Mouse (Mus musculus) liver, embryonic 11.5 days (tissue): Measurements from ENCODE around the gene Pnldc1. TPM values are rescaled to one million over a fixed set of nuclear protein-coding genes. Genes with fewer than 3 reads are reported as not detected.

Experiments
- ATAC-seq: fragments of 200-750 bp; cut with Nextera tagmentation; replicated peaks from 2 replicates; pipeline ENCODE4 v1.8.0; 2017; ENCODE audit warnings: moderate number of reproducible peaks, mild to moderate bottlenecking, moderate TSS enrichment, moderate library complexity; ENCODE audit not compliant: low FRiP score
- DNase-seq: peaks from one replicate; pipeline ENCODE4 v3.0.0-alpha.2; 2017; ENCODE audit warnings: low spot score
- H3K27ac ChIP-seq: fragments of 300-500 bp; sonication (generic); 2 replicates; pipeline ENCODE4 v1.5.1; 2014; ENCODE audit warnings: mild to moderate bottlenecking, low read depth, low read length, control low read depth
- H3K27me3 ChIP-seq: fragments of 300-500 bp; sonication (generic); replicated peaks from 2 replicates; pipeline ENCODE4 v1.6.1; 2014; ENCODE audit warnings: low read length, mixed read lengths; ENCODE audit not compliant: control insufficient read depth, insufficient read depth
- H3K36me3 ChIP-seq: fragments of 300-500 bp; sonication (generic); 2 replicates; pipeline ENCODE4 v1.6.1; 2014; ENCODE audit warnings: mild to moderate bottlenecking, low read length, moderate library complexity, mixed read lengths; ENCODE audit not compliant: control insufficient read depth, insufficient read depth
- H3K4me1 ChIP-seq: fragments of 300-500 bp; sonication (generic); replicated peaks from 2 replicates; pipeline ENCODE4 v1.6.1; 2014; ENCODE audit warnings: low read length, mixed read lengths; ENCODE audit not compliant: control insufficient read depth, insufficient read depth
- H3K4me2 ChIP-seq: fragments of 300-500 bp; sonication (generic); 2 replicates; pipeline ENCODE4 v1.6.1; 2014; ENCODE audit warnings: mild to moderate bottlenecking, control low read depth, moderate library complexity
- H3K4me3 ChIP-seq: fragments of 300-500 bp; sonication (generic); 2 replicates; pipeline ENCODE4 v1.5.1; 2014; ENCODE audit warnings: low read depth, low read length, control low read depth
- H3K9ac ChIP-seq: fragments of 300-500 bp; sonication (generic); 2 replicates; pipeline ENCODE4 v1.6.1; 2014; ENCODE audit warnings: low read depth, low read length, control low read depth
- H3K9me3 ChIP-seq: fragments of 300-500 bp; sonication (generic); 2 replicates; pipeline ENCODE4 v1.6.1; 2016; ENCODE audit warnings: low read length, inconsistent platforms, mixed read lengths; ENCODE audit not compliant: control insufficient read depth
- WGBS: fragments of 180-500 bp; shearing (Covaris S2); extraction: QIAGEN DNeasy Blood & Tissue Kit; methylation state at CpG from one replicate; pipeline ENCODE4 v1.1.7; 2014; 5-methylcytosine and 5-hydroxymethylcytosine counted together
- polyA plus RNA-seq: library from polyadenylated mRNA; unstranded; fragments of >200 nt; fragmentation: Nextera tagmentation; extraction: Ambion mirVana; gene quantifications from 2 replicates; pipeline ENCODE4 v1.2.1, GENCODE M21; 2014

The Pnldc1 gene
- polyA plus RNA-seq, 1 experiment from 2014 or later: 1.9 TPM

- 47% methylated on average over 3 of the region's 3 CpGs for WGBS
- ATAC-seq (no peak), DNase-seq (no peak)
These were observed 52.6 kb downstream of the Pnldc1 start for GRCm38 (mm10) chr17:12857395-12857794.

GRCm38 (mm10) chr17:12854386-12854785 lies 55.6 kb downstream of the Pnldc1 start:
- H3K36me3 ChIP-seq: no peaks in the 10 kb centered on the region
- 0 out of 2 replicates have a peak, but pooled peaks cover 3% of the 10 kb centered on the region for H3K27me3 ChIP-seq
- WGBS: 89% methylated on average over 11 of the region's 11 CpGs
- H3K4me1 ChIP-seq: no peaks in the 10 kb centered on the region
- no peak overlapping the region for H3K9ac ChIP-seq
- no peak for DNase-seq
- H3K27ac ChIP-seq: no peak overlapping the region
- no peaks in the 10 kb centered on the region for H3K9me3 ChIP-seq
- no peak for ATAC-seq
- H3K4me3 ChIP-seq: no peak overlapping the region
- no peak overlapping the region for H3K4me2 ChIP-seq

More at GRCm38 (mm10) chr17:12857395-12857794, 52.6 kb downstream of the Pnldc1 start:
- Histone ChIP-seq H3K9ac (no peak overlapping the region), H3K36me3 (no peaks in the 10 kb centered on the region), H3K27ac (no peak overlapping the region), H3K4me1 (no peaks in the 10 kb centered on the region), H3K27me3 (no peaks in the 10 kb centered on the region), H3K4me3 (no peak overlapping the region), H3K9me3 (no peaks in the 10 kb centered on the region), H3K4me2 (no peak overlapping the region)

- Histone ChIP-seq H3K27me3 (0 out of 2 replicates have a peak, but pooled peaks cover 3% of the 10 kb centered on the region), H3K9ac (no peak overlapping the region), H3K36me3 (no peaks in the 10 kb centered on the region), H3K4me1 (no peaks in the 10 kb centered on the region), H3K4me3 (no peak overlapping the region), H3K27ac (no peak overlapping the region), H3K4me2 (no peak overlapping the region), H3K9me3 (no peaks in the 10 kb centered on the region)
- ATAC-seq (no peak), DNase-seq (no peak)
- 78% methylated on average over 2 of the region's 2 CpGs for WGBS
These were observed 56.2 kb downstream of the Pnldc1 start for GRCm38 (mm10) chr17:12853821-12854220.

GRCm38 (mm10) chr17:12851689-12852088 lies 58.3 kb downstream of the Pnldc1 start:
- Histone ChIP-seq H3K4me2 (no peak overlapping the region), H3K9ac (no peak overlapping the region), H3K4me3 (no peak overlapping the region), H3K27me3 (0 out of 2 replicates have a peak, but pooled peaks cover 3% of the 10 kb centered on the region), H3K4me1 (no peaks in the 10 kb centered on the region), H3K36me3 (no peaks in the 10 kb centered on the region), H3K9me3 (no peaks in the 10 kb centered on the region), H3K27ac (no peak overlapping the region)
- 71% methylated on average over 11 of the region's 11 CpGs for WGBS
- no peak for ATAC-seq
- DNase-seq: no peak

- 75% methylated on average over 8 of the region's 8 CpGs for WGBS
- no peak overlapping the region for H3K4me3 ChIP-seq
These were observed 60.1 kb downstream of the Pnldc1 start for GRCm38 (mm10) chr17:12849778-12850382.

GRCm38 (mm10) chr17:12847736-12848135 lies 62.3 kb downstream of the Pnldc1 start:
- no peak for DNase-seq
- H3K4me3 ChIP-seq: no peak overlapping the region
- H3K9me3 ChIP-seq: no peaks in the 10 kb centered on the region
- 61% methylated on average over 4 of the region's 4 CpGs for WGBS
- no peak overlapping the region for H3K9ac ChIP-seq
- no peak overlapping the region for H3K4me2 ChIP-seq
- no peak for ATAC-seq
- no peaks in the 10 kb centered on the region for H3K4me1 ChIP-seq
- H3K27me3 ChIP-seq: peaks cover 3% of the 10 kb centered on the region; the same call in 1 of the 2 replicates
- no peak overlapping the region for H3K27ac ChIP-seq
- no peaks in the 10 kb centered on the region for H3K36me3 ChIP-seq

More at GRCm38 (mm10) chr17:12849778-12850382, 60.1 kb downstream of the Pnldc1 start:
- Histone ChIP-seq H3K36me3 (no peaks in the 10 kb centered on the region), H3K4me1 (no peaks in the 10 kb centered on the region), H3K27me3 (peaks cover 3% of the 10 kb centered on the region; the same call in 1 of the 2 replicates), H3K4me2 (no peak overlapping the region), H3K27ac (no peak overlapping the region), H3K9ac (no peak overlapping the region), H3K9me3 (no peaks in the 10 kb centered on the region)
- DNase-seq: no peak
- no peak for ATAC-seq

- no peak for DNase-seq
- Histone ChIP-seq H3K4me3 (no peak overlapping the region), H3K27me3 (no peaks in the 10 kb centered on the region; the same call in 1 of the 2 replicates), H3K27ac (no peak overlapping the region), H3K36me3 (no peaks in the 10 kb centered on the region), H3K4me1 (no peaks in the 10 kb centered on the region), H3K4me2 (no peak overlapping the region), H3K9me3 (no peaks in the 10 kb centered on the region), H3K9ac (no peak overlapping the region)
- 69% methylated on average over 5 of the region's 5 CpGs for WGBS
- no peak for ATAC-seq
These were observed 63.6 kb downstream of the Pnldc1 start for GRCm38 (mm10) chr17:12846474-12846873.

GRCm38 (mm10) chr17:12845862-12846261 lies 64.2 kb downstream of the Pnldc1 start:
- no peak overlapping the region for H3K27ac ChIP-seq
- WGBS: 42% methylated on average over 5 of the region's 5 CpGs
- no peak overlapping the region for H3K9ac ChIP-seq
- H3K9me3 ChIP-seq: no peaks in the 10 kb centered on the region
- DNase-seq: no peak
- no peaks in the 10 kb centered on the region for H3K4me1 ChIP-seq
- H3K36me3 ChIP-seq: no peaks in the 10 kb centered on the region
- no peak overlapping the region for H3K4me3 ChIP-seq
- no peak for ATAC-seq
- H3K4me2 ChIP-seq: no peak overlapping the region
- no peaks in the 10 kb centered on the region; the same call in 1 of the 2 replicates for H3K27me3 ChIP-seq

GRCm38 (mm10) chr17:12844540-12844939 lies 65.5 kb downstream of the Pnldc1 start:
- Histone ChIP-seq H3K27me3 (no peaks in the 10 kb centered on the region; the same call in 1 of the 2 replicates), H3K4me3 (no peak overlapping the region), H3K9ac (no peak overlapping the region), H3K27ac (no peak overlapping the region), H3K4me1 (no peaks in the 10 kb centered on the region), H3K4me2 (no peak overlapping the region), H3K36me3 (no peaks in the 10 kb centered on the region), H3K9me3 (no peaks in the 10 kb centered on the region)
- DNase-seq (no peak), ATAC-seq (no peak)
- 86% methylated on average over 4 of the region's 4 CpGs for WGBS
